Mouse (Mus musculus): ENCODE data around the gene Rinl.
A peak's percentile ranks its signal among the peaks of the same experiment; 100 is the strongest.

Gene Rinl

GRCm38 (mm10) chr7:28823932-28824331, 35.2 kb downstream of the Rinl start:
- no peak for DNase-seq (ENCODE audit: low spot score in 2 of 2)

- peak; percentile 87 to 93 for DNase-seq (ENCODE audit: low spot score in 2 of 2)
Measured at GRCm38 (mm10) chr7:28824941-28825685, 36.3 kb downstream of the Rinl start, which contains the start of gene Ech1. Gene Ech1 (plus strand): TSS chr7:28825217.

GRCm38 (mm10) chr7:28825686-28826401, 37.1 kb downstream of the Rinl start:
- DNase-seq (ENCODE audit: low spot score in 2 of 2): no peak

DNA sequence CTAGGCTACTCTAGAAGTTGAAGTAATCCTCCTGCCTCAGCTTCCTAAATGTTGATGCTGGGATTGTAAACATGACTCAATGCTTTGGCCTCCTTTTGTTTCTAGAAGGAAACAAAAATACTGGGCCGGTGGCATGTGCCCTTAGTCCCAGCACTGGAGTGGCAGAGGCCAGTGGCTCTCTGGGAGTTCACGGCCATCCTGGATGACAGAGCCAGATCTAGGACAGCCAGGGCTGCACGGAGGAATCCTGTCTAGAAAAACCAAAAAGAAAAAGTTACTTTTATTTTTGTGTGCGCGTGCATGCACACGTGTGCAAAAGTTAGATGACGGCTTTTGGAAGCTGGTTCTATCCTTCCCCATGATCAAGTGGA, 37.6 kb downstream of the Rinl start:
- DNase-seq (ENCODE audit: low spot score in 2 of 2): no peak

- DNase-seq (ENCODE audit: low spot score in 2 of 2): no peak
Measured at GRCm38 (mm10) chr7:28827338-28827737, 38.6 kb downstream of the Rinl start.

- DNase-seq (ENCODE audit: low spot score in 2 of 2): no peak
Measured at GRCm38 (mm10) chr7:28829821-28830220, 41.1 kb downstream of the Rinl start.

DNA sequence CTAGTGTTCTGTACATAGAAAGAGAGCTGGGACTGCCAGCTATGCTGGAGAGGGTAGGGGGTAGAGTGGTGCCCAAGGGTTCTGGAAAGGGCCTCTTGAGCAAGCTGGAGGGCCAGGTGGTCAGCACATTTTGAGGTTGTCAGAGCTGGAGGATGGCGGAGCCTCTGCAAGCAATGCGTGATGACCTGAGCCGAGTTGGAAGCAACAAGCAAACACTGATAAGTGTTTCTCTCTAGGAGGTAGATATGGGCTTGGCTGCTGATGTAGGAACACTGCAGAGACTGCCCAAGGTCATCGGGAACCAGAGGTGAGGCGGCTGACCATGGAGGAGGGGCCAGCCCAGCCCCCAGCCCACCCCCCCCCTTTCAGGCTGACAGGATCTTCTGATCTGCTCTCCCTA, 42.2 kb downstream of the Rinl start:
- DNase-seq (ENCODE audit: low spot score in 2 of 2): no peak

DNA sequence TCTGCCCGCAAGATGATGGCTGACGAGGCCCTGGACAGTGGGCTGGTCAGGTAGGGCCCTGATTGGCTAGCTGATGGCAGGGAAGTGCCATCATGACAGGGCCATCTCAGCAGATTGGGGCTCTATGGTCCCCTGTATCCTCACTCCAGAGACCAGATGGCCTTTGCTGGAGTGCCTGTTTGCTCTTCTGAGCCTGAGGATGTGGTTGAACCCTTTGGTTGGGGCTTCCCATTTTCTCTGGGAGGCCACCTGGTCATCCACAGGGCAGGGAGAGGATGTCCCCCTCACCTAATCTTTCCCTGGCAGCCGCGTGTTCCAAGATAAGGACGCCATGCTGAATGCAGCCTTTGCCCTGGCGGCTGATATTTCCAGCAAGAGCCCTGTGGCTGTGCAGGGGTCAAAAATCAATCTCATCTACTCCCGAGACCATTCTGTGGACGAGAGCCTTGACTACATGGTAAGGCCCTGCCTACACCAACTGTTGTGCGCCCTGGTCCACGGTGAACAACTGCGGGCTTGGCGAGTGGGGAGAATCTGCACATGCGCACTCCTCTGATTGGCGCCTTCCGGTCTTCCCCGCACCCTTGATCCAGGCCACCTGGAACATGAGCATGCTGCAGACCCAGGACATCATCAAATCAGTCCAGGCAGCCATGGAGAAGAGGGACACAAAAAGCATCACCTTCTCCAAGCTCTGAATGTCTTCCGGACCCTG, 42.8 kb downstream of the Rinl start:
- DNase-seq (ENCODE audit: low spot score in 2 of 2): no peak

GRCm38 (mm10) chr7:28832137-28832536, 43.4 kb downstream of the Rinl start:
- no peak for DNase-seq (ENCODE audit: low spot score in 2 of 2)

DNA sequence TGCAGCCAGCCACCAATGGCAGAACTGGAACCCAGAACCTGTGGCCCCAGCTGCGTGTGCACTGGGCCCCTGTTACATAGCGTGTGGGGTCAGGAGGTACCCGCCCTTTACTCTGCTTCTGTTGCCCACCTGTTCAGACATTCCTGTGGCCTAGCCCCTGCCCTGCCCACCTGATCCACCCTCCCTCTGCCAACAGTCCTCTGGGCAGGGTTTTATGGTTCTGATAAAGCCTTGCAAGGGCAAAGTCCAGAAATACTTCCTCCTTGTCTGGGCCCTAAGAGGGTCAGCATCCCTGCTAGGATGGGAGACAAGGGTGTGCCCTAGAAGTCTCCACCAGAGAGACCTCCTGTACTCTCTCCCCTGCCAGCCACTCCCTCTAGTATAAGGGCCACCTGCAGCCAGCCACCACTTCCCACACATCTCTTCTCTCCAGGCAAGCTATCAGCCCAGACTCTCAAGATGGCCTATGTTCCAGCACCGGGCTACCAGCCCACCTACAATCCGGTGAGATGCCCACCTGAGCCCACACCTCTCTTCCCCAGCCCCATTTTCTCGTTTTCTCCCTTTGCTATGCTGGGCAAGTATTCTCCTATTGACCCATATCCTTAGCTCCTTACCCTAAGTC, 45.1 kb downstream of the Rinl start, which contains the start of gene Lgals4:
Lgals4 (plus strand) TSS at position 132 of the 625 bp plus-strand sequence.
- DNase-seq (ENCODE audit: low spot score in 2 of 2): no peak

- DNase-seq (ENCODE audit: low spot score in 2 of 2): no peak
Measured at GRCm38 (mm10) chr7:28836936-28837335, 48.2 kb downstream of the Rinl start.

GRCm38 (mm10) chr7:28838331-28838730, 49.6 kb downstream of the Rinl start:
- DNase-seq (ENCODE audit: low spot score in 2 of 2): peak in 1 of 2 experiments; percentile 75

DNA sequence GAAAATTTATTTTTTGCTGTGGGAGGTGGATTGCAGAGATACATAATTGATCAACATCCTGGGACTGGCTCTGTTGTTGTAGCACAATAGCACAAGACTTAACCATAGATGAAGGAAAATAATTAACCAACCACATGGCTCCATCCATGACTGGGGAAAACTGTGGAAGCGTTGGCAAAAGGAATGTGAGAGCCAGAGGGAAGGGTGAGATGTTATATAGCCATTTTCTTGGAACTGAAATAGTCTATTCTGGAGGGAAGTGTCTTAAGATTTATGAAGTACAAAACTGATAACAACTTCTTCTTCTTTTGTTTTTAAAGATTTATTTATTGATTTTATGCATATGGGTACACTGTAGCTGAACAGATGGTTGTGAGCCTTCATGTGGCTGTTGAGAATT, 58.5 kb downstream of the Rinl start:
- DNase-seq (ENCODE audit: low spot score in 2 of 2): no peak

All from urinary bladder, postnatal 36 days (tissue).